Mouse (Mus musculus): ENCODE measurements around the gene Sppl3. TPM values are rescaled to one million over a fixed set of nuclear protein-coding genes. Genes with fewer than 3 reads are reported as not detected.

Gene Sppl3
- total RNA-seq (2021) = 10 to 100 TPM; 51.9 to 56.5 TPM

DNA sequence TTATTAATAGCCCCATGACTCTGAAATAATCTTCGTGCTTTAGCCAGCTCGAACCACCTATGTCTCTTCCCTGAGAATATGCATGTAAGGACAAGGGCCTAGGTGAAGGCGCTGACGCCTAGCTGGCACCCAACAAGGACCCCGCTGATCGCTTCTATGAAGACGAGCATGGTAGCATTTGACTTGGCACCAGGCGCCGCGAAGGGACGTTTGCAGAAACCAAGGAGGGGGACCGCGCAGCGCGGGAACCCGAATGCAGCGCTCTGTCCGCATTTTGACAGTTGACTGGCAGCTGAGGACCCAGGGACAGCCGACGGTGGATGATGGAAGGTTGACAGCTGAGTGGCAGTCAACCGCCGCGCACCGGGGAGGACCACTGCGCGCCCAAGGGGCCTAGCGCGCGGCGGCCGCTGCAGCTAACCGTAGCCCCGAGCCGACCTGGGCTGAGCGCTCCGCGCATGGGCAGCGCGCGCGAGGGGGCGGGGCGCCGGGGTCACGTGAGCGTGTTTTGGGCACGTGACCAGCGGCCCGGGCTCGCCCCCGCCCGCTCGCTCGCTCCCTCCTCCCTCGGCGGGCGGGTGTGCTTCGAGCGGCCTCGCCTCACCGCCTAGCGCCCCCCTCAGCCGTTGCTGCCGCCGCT, at the start of gene Sppl3:
Gene Sppl3, plus strand, starts transcription at position 561 of the 640 bp plus-strand sequence.
- intact Hi-C loops (cut with DNase I) = loop anchor here (2.0 kb wide), 1 partner anchor 66 kb away; no protein-coding TSS in a partner anchor

GRCm38 (mm10) chr5:114961590-114962360, 49.2 kb upstream of the Sppl3 start:
- no peak for DNase-seq
- intact Hi-C loops (cut with DNase I) = no loop called here

More for the DNA sequence above, at the start of gene Sppl3:
- DNase-seq = peak; percentile 95 to 96

GRCm38 (mm10) chr5:114964315-114964966, 46.5 kb upstream of the Sppl3 start:
- no peak for DNase-seq
- intact Hi-C loops (cut with DNase I) = no loop called here

- DNase-seq = no peak
- intact Hi-C loops (cut with DNase I) = no loop called here
Observed at GRCm38 (mm10) chr5:114964967-114965898, 45.7 kb upstream of the Sppl3 start.

DNA sequence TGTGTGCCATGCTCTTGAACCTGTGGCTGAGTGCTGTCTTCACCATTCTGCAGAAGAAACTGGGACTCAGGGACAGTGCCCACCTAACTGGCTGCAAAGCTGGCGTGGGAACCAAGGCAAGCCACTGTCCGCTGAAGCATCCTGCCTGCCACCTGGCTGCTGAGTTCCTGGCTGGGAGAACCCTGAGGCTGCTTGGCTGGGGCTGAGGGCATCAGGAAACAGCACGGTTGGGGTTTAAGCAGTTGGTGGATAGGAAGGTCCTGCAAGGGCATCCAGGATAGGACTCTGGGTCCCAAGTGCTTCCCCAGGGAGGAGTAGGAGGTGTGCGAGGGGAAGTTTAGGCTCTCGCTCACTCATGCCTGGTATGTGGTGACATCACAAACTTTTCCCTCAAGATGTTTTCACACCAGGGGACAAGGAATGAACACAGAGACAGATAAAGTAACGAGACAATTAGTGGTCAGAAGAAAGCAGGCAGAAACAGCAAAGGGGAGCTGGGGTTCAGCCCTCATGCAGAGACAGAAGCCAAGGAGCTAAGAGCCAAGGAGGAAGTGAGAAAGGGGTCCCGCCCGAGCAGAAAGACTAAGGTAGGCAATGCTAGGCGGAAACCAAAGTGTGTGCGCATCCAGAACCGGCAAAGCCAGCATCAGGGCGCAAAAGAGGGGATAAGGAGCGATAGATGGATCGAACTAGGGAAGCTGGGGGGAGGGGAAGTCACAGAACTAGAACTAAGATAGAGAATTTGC, 43.2 kb upstream of the Sppl3 start:
- DNase-seq = no peak

GRCm38 (mm10) chr5:114968651-114969050, 42.3 kb upstream of the Sppl3 start:
- intact Hi-C loops (cut with DNase I) = no loop called here
- DNase-seq = no peak

More for the DNA sequence above, 43.2 kb upstream of the Sppl3 start:
- intact Hi-C loops (cut with DNase I) = no loop called here

- intact Hi-C loops (cut with DNase I) = no loop called here
- DNase-seq = no peak
Observed at GRCm38 (mm10) chr5:114969064-114969463, 41.9 kb upstream of the Sppl3 start.

- no peak for DNase-seq
- intact Hi-C loops (cut with DNase I) = loop anchor here (10.0 kb wide), 1 partner anchor 215 kb away; no protein-coding TSS in a partner anchor
Observed at GRCm38 (mm10) chr5:114969609-114970215, 41.2 kb upstream of the Sppl3 start.

- intact Hi-C loops (cut with DNase I) = loop anchor here (10.0 kb wide), 1 partner anchor 214 kb away; no protein-coding TSS in a partner anchor
Observed at GRCm38 (mm10) chr5:114970824-114971227, 40.1 kb upstream of the Sppl3 start, which contains the start of gene Hnf1a. Gene Hnf1a (minus strand): TSS chr5:114971094.

DNA sequence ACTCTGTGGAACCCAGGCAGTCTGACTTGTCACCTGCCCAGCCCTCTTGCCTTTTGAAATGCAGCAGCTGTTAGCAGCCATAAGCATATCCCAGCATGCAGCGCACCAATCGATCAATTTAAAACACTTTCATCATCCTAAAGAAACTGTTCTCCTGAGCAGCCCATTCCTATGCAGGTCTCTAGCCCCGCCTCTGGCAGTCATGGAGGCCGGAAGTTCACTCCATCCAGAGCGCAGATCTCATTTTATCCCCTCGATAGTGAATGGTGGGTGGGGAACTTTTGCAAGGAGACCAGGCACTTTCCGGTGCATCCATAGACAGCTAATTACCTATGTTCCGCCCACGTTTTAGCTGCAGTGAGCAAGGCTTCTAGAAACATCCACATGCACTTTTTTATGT, 38.7 kb upstream of the Sppl3 start:
- no peak for DNase-seq
- intact Hi-C loops (cut with DNase I) = loop anchor here (10.0 kb wide), 1 partner anchor 213 kb away; no protein-coding TSS in a partner anchor

More at GRCm38 (mm10) chr5:114970824-114971227, 40.1 kb upstream of the Sppl3 start, which contains the start of gene Hnf1a:
- no peak for DNase-seq

GRCm38 (mm10) chr5:114973131-114973530, 37.8 kb upstream of the Sppl3 start:
- DNase-seq = no peak
- intact Hi-C loops (cut with DNase I) = loop anchor here (10.0 kb wide), 1 partner anchor 212 kb away; no protein-coding TSS in a partner anchor

- no peak for DNase-seq
- intact Hi-C loops (cut with DNase I) = loop anchor here (5.0 to 10.0 kb wide), 3 partner anchors 185 to 260 kb away; partner anchors contain the start of gene Pop5
Observed at GRCm38 (mm10) chr5:114976935-114977334, 34.0 kb upstream of the Sppl3 start.

DNA sequence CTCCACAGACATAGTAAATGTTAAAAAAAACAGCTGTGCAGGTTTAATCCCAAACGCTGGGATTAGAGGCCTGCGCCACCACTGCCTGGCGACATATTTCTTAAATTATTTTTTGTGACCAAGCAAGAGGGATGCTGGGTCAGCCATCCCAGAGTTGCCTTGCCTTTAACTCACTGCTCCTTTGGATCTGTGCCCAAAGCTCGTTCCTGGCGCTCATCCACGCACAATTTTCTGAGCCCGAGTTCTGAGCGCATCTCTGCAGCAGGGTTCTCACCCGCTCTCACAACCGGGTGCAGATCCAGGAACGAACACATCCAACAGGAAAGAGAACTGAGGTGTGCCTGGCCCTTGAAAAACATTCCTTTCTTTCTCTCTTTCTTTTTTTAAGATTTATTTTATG, 32.5 kb upstream of the Sppl3 start:
- DNase-seq = peak in 1 of 2 experiments; percentile 29

DNA sequence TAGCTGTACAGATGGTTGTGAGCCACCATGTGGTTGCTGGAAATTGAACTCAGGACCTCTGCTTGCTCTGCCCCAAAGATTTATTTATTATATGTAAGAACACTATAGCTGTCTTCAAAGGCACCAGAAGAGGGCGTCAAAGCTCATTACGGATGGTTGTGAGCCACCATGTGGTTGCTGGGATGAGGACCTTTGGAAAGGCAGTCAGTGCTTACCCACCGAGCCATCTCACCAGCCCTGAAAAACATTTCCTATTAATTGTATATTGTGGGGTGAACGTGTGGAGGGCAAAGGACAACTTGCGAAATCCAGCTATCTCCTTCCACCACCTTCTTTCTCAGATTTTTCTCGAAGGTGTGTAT, 32.1 kb upstream of the Sppl3 start:
- intact Hi-C loops (cut with DNase I) = loop anchor here (1.0 to 10.0 kb wide), 4 partner anchors 97 to 258 kb away; partner anchors contain the start of gene Pop5

More for the DNA sequence above, 32.5 kb upstream of the Sppl3 start:
- intact Hi-C loops (cut with DNase I) = loop anchor here (5.0 to 10.0 kb wide), 3 partner anchors 184 to 259 kb away; partner anchors contain the start of gene Pop5

DNA sequence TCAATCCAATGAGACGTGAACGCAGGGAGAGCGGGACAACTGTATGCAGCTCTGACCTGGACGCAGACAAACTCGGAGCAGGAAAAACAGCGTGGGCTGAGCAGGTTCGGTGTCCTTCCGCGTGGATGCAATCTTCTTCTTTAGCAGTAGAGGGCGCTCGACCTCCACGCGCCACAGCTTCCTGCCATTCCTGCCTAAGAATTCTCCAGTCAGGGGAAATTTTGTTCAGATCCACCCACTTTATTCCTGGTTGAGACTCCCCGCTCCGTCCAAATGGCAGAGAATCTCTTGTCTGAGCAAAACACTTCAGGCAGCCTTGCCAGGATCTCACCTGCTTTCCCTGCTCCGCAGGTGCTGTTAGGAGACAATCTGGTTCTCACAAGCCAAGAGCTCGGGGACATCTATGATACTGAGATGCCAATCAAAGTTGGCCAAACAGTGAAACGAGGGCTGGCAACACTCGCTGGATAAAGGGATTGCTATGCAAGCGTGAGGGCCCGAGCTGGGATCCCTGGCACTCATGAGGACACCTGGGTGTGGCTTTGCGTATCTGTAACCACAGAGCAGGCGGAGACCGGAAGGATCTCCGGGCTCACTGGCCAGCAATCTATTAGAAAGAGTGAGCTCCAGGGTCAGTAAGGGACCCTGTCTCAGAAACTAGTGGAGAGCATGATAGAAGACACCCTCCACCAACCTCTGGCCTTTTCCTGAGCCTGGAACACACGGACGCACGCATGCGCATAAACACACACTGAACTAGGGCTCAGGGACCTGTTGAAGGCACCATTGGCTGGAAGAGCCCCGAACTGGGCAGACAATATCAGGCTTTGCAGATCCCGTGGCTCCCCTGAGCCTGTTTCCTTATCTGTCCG, 31.5 kb upstream of the Sppl3 start:
- intact Hi-C loops (cut with DNase I) = loop anchor here (1.0 to 10.0 kb wide), 4 partner anchors 97 to 258 kb away; partner anchors contain the start of gene Pop5
- peak; percentile 81 to 86 for DNase-seq

More for the DNA sequence above, 32.1 kb upstream of the Sppl3 start:
- DNase-seq = peak in 1 of 2 experiments; percentile 29

DNA sequence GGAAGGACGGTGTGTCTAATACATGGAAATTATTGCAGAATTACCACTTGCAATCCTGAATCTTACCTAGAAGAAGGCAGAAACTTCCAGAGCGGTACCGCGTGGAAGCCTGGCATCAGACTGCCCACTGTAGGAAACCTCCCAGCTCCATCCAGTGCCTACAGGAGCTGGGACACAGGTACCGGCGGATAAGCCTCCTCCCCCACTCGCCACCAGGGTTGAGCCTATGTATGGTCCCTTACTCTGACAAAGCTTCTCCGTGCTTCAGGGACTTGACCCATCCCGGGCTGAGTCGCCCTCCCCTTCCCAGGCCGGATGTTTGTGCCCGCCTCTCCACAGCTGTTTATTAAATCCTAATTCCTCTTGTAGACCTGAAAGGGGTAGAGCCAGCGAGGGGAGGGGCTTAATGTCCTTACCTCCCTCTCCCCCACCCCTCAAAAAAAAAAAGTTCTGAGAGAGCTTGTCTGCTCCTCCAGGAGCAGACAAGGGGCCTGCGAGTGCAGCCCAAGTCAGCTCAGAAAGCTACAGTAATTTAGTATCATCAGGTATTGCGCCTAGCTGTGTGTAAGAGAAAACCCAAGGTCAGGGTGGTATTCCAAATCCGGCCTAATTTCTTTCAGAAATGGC, 30.7 kb upstream of the Sppl3 start:
- DNase-seq = peak in 1 of 2 experiments; percentile 20
- intact Hi-C loops (cut with DNase I) = no loop called here

GRCm38 (mm10) chr5:114982001-114982400, 28.9 kb upstream of the Sppl3 start:
- intact Hi-C loops (cut with DNase I) = no loop called here
- no peak for DNase-seq
